Mouse (Mus musculus): ENCODE measurements around the gene Amelx. TPM values are rescaled to one million over a fixed set of nuclear protein-coding genes. Genes with fewer than 3 reads are reported as not detected.

Amelx gene
- not detected in 2 replicates for polyA plus RNA-seq (2012; rRNA removed)

GRCm38 (mm10) chrX:169187100-169187499, at the start of gene Amelx:
Amelx (minus strand) TSS chrX:169187200.
- DNase-seq (ENCODE audit: extremely low spot score in 1 of 2, low spot score in 1 of 2): no peak

GRCm38 (mm10) chrX:169222357-169223062, 35.5 kb upstream of the Amelx start:
- no peak for DNase-seq (ENCODE audit: extremely low spot score in 1 of 2, low spot score in 1 of 2)

DNA sequence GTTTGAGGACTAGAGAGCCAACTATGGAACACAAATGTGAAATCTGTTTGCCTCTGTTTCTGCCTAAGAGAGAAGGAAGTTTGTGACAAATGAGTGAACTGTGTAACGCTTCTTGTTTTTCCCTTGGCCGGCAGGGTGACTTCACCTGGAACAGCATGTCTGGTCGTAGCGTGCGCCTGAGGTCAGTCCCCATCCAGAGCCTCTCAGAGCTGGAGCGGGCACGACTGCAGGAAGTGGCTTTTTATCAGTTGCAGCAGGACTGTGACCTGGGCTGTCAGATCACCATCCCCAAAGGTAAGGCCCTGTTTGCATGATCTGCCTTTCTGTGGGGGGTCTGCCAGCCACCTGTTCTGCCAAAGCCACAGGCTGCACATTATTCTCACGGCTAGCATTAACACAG, 33.1 kb upstream of the Amelx start:
- DNase-seq (ENCODE audit: extremely low spot score in 1 of 2, low spot score in 1 of 2): no peak

- no peak for DNase-seq (ENCODE audit: extremely low spot score in 1 of 2, low spot score in 1 of 2)
These were observed 23.0 kb upstream of the Amelx start for GRCm38 (mm10) chrX:169210019-169210418.

DNA sequence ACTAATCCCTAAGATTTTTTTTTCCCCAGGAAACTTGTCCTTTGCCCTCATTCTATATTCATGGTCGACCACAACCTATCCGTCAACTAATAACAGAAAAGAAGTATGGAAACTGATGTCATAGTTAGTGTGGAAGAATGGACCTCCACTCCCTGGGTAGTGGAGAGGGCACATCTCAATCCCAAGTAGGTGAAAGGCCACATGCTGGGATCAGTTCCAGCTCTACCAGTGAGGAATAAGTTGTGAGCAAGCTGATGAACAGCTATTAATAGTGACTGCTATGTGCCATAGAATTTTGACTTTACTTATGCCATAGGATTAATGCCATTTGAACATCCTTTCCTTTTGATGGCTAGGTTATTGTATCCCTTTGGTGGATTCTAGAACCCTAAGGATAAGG, 8.4 kb downstream of the Amelx start:
- no peak for DNase-seq (ENCODE audit: extremely low spot score in 1 of 2, low spot score in 1 of 2)

DNA sequence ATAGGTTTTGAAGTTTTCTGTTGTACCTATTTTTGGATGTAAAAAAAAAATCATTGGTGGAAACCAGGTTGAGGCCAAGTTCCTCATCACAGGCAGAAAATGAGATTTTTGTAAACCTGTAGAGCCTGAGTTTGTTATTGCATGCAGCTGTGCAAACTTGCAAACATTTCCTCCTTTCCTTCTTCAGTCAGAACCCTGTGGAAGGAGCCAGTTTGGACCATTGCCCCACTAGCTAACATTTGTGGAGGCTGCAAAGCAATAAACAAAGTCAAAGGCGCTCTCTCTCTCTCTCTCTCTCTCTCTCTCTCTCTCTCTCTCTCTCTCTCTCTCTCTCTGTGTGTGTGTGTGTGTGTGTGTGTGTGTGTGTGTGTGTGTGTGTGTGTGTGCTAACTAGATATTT, 13.2 kb downstream of the Amelx start:
- no peak for DNase-seq (ENCODE audit: extremely low spot score in 1 of 2, low spot score in 1 of 2)

DNA sequence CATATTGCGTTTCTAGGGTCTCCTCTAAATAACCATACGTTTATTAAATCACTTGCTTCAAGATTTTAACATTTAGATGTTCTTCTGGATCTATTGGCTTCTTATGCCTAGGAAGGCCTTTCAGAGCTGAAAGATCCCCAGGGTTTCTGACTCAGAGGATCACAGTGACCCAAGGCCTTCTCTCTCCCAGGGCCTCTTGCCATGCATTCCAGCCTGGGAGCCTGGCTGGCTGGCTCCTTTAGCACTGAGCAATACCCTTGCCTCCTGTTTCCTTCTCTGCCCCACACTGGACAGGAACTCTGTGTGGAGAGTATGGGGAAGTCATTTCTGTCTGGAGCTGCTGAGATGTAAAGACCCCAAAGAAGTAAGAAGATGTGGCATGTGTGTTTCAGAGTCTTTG, 16.0 kb downstream of the Amelx start:
- DNase-seq (ENCODE audit: extremely low spot score in 1 of 2, low spot score in 1 of 2): no peak

DNA sequence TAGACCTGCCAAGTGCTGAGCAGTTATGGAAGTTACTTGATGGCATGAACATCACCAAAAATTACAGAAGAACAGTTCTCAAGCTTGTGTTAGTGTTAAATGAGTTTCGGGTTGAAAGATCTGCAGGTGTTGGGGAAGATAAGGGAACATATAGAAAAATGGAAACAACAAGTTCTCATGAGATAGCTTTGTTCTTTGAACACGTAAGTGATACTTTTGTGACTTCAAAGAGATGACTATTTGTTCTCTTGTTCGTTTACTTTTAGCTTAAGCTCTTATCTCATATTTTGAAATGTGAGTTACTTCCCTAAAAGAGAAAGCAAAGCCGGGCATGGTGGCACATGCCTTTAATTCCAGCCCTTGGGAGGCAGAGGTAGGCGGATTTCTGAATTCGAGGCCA, 28.6 kb downstream of the Amelx start:
- DNase-seq (ENCODE audit: extremely low spot score in 1 of 2, low spot score in 1 of 2): no peak

DNA sequence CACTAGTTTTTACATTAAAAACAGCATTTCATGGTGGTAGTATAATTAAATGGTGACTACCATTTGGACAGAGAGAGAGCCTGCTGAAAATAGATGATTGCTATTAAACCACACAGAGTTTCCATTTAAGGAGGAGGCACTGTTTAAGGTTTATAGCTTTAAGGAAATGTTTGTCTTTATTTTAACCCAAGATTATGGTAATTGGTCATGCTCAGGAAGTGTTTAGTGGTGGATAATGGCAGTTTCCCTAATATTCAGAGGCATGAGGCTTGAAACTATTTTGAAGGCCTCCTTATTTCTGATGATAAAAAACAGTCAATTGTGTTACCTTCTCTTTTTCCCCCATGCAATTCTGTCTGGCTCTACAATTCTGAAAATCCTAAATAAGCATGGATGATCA, 33.2 kb downstream of the Amelx start:
- DNase-seq (ENCODE audit: extremely low spot score in 1 of 2, low spot score in 1 of 2): no peak

DNA sequence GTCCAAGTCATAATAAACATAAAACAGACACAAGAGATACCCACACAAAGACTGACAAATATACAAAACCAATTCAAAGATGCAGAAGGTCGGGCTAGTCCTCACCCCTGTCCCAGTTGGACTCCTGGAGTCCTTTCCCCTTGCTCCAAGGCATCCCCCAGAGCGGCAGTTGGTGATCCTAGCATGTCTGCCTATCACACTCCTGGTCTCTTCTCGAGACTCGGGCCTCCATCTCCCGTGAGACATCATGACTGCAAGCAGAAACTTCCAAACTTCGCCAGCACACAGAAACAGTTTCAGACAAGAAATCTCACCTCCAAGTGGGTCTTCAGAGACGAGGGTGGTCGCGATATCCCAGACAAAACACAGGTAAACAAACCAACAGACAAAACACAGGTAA, 46.5 kb downstream of the Amelx start:
- DNase-seq (ENCODE audit: extremely low spot score in 1 of 2, low spot score in 1 of 2): no peak

- no peak for DNase-seq (ENCODE audit: extremely low spot score in 1 of 2, low spot score in 1 of 2)
These were observed 47.2 kb downstream of the Amelx start for GRCm38 (mm10) chrX:169139758-169140157.

Other genes starting within 250 kb of the Amelx start
- 24.9 and 26.8 TPM in 2 replicates for gene Hccs, start 133.2 kb upstream of the Amelx start, polyA plus RNA-seq (2012; rRNA removed)

Data from frontal cortex, adult 2 months (tissue).